Mouse (Mus musculus) neural tube, embryonic 13.5 days (tissue): ENCODE measurements around the gene Prss53. TPM values are rescaled to one million over a fixed set of nuclear protein-coding genes. Genes with fewer than 3 reads are reported as not detected.

Source experiments
- ATAC-seq: fragments of 200-750 bp; cut with Nextera tagmentation; 2 replicates; pipeline ENCODE4 v1.8.0; 2017; ENCODE audit warnings: low read depth, mild to moderate bottlenecking, moderate TSS enrichment, moderate library complexity
- H3K27ac ChIP-seq: fragments of 300-500 bp; sonication (generic); replicated peaks from 2 replicates; pipeline ENCODE4 v1.5.1; 2015; ENCODE audit warnings: moderate library complexity, mild to moderate bottlenecking, inconsistent platforms
- H3K27me3 ChIP-seq: fragments of 300-500 bp; sonication (generic); 2 replicates; pipeline ENCODE4 v1.6.1; 2015; ENCODE audit warnings: mild to moderate bottlenecking, inconsistent platforms
- H3K36me3 ChIP-seq: fragments of 300-500 bp; sonication (generic); 2 replicates; pipeline ENCODE4 v1.6.1; 2015; ENCODE audit warnings: mild to moderate bottlenecking, inconsistent platforms
- H3K4me1 ChIP-seq: fragments of 300-500 bp; sonication (generic); replicated peaks from 2 replicates; pipeline ENCODE4 v1.6.1; 2015; ENCODE audit warnings: inconsistent platforms
- H3K4me2 ChIP-seq: fragments of 300-500 bp; sonication (generic); 2 replicates; pipeline ENCODE4 v1.6.1; 2015; ENCODE audit warnings: inconsistent platforms, mild to moderate bottlenecking, moderate library complexity
- H3K4me3 ChIP-seq: fragments of 300-500 bp; sonication (generic); 2 replicates; pipeline ENCODE4 v1.5.1; 2015; ENCODE audit warnings: mild to moderate bottlenecking, inconsistent platforms
- H3K9ac ChIP-seq: fragments of 300-500 bp; sonication (generic); 2 replicates; pipeline ENCODE4 v1.6.1; 2015; ENCODE audit warnings: moderate library complexity, mild to moderate bottlenecking, inconsistent platforms
- H3K9me3 ChIP-seq: fragments of 300-500 bp; sonication (generic); 2 replicates; pipeline ENCODE4 v1.6.1; 2016; ENCODE audit warnings: inconsistent platforms
- WGBS: fragments of 180-500 bp; shearing (Covaris S2); methylation state at CpG from one replicate; pipeline ENCODE4 v1.1.7; 2015; 5-methylcytosine and 5-hydroxymethylcytosine counted together
- polyA plus RNA-seq: library from polyadenylated mRNA; unstranded; fragments of >200 nt; fragmentation: Nextera tagmentation; extraction: Ambion mirVana; gene quantifications from 2 replicates; pipeline ENCODE4 v1.2.1, GENCODE M21; 2015

The Prss53 gene
- polyA plus RNA-seq, 1 experiment from 2014 or later: 0.87 TPM

- no peaks in the 10 kb centered on the region for H3K27me3 ChIP-seq
- 89% methylated on average over 8 of the region's 8 CpGs for WGBS
- peaks cover 45% of the 10 kb centered on the region for H3K4me1 ChIP-seq
- no peak overlapping the region for H3K4me2 ChIP-seq
- H3K36me3 ChIP-seq: peaks cover 96% of the 10 kb centered on the region
- no peak for ATAC-seq
- H3K4me3 ChIP-seq: no peak overlapping the region
- no peaks in the 10 kb centered on the region for H3K9me3 ChIP-seq
- H3K27ac ChIP-seq: no peak overlapping the region
- H3K9ac ChIP-seq: no peak overlapping the region
Observed at GRCm38 (mm10) chr7:127887191-127887590, 3.6 kb downstream of the Prss53 start.

- Histone ChIP-seq H3K27me3 (no peaks in the 10 kb centered on the region), H3K4me1 (peaks cover 51% of the 10 kb centered on the region), H3K4me3 (no peak overlapping the region), H3K36me3 (peaks cover 97% of the 10 kb centered on the region), H3K9me3 (no peaks in the 10 kb centered on the region), H3K9ac (no peak overlapping the region), H3K27ac (no peak overlapping the region), H3K4me2 (no peak overlapping the region)
- no peak for ATAC-seq
- WGBS: 94% methylated on average over 6 of the region's 6 CpGs
Observed at GRCm38 (mm10) chr7:127886551-127886950, 4.2 kb downstream of the Prss53 start.

GRCm38 (mm10) chr7:127885951-127886350, 4.8 kb downstream of the Prss53 start:
- no peak for ATAC-seq
- no peak overlapping the region for H3K27ac ChIP-seq
- no peaks in the 10 kb centered on the region for H3K27me3 ChIP-seq
- H3K4me2 ChIP-seq: no peak overlapping the region
- peaks cover 98% of the 10 kb centered on the region for H3K36me3 ChIP-seq
- 71% methylated on average over 6 of the region's 6 CpGs for WGBS
- no peak overlapping the region for H3K4me3 ChIP-seq
- H3K4me1 ChIP-seq: peaks cover 51% of the 10 kb centered on the region
- H3K9ac ChIP-seq: no peak overlapping the region
- H3K9me3 ChIP-seq: no peaks in the 10 kb centered on the region

- Histone ChIP-seq H3K27me3 (no peaks in the 10 kb centered on the region), H3K9ac (no peak overlapping the region), H3K4me2 (no peak overlapping the region), H3K27ac (no peak overlapping the region), H3K9me3 (no peaks in the 10 kb centered on the region), H3K36me3 (peaks cover 78% of the 10 kb centered on the region), H3K4me3 (no peak overlapping the region), H3K4me1 (peaks cover 50% of the 10 kb centered on the region)
- ATAC-seq: no peak
- 90% methylated on average over 12 of the region's 12 CpGs for WGBS
Observed at GRCm38 (mm10) chr7:127880431-127880830, 10.3 kb downstream of the Prss53 start.

- H3K36me3 ChIP-seq: peaks cover 66% of the 10 kb centered on the region
Observed at GRCm38 (mm10) chr7:127879301-127879700, 11.5 kb downstream of the Prss53 start.

GRCm38 (mm10) chr7:127876467-127877348, 14.1 kb downstream of the Prss53 start, which contains the start of gene Zfp668:
Zfp668 (minus strand) TSS chr7:127876828.
- H3K4me1 ChIP-seq: peaks cover 34% of the 10 kb centered on the region
- WGBS: under 1% methylated on average over 60 of the region's 60 CpGs
- H3K36me3 ChIP-seq: peaks cover 50% of the 10 kb centered on the region
- H3K9me3 ChIP-seq: no peaks in the 10 kb centered on the region
- peak within 1 kb of the TSS; percentile 86 for H3K4me2 ChIP-seq
- ATAC-seq: peak; percentile 72
- no peaks in the 10 kb centered on the region for H3K27me3 ChIP-seq
- peak within 1 kb of the TSS; percentile 100 for H3K27ac ChIP-seq
- peak within 1 kb of the TSS; percentile 97 for H3K4me3 ChIP-seq
- H3K9ac ChIP-seq: peak within 1 kb of the TSS; percentile 99

More at GRCm38 (mm10) chr7:127879301-127879700, 11.5 kb downstream of the Prss53 start:
- Histone ChIP-seq H3K27ac (no peak overlapping the region), H3K27me3 (no peaks in the 10 kb centered on the region), H3K9me3 (no peaks in the 10 kb centered on the region), H3K4me3 (no peak overlapping the region), H3K9ac (no peak overlapping the region), H3K4me2 (no peak overlapping the region), H3K4me1 (peaks cover 43% of the 10 kb centered on the region)
- ATAC-seq: no peak
- 95% methylated on average over 9 of the region's 9 CpGs for WGBS

- Histone ChIP-seq H3K36me3 (peaks cover 50% of the 10 kb centered on the region), H3K4me3 (peak within 1 kb of the TSS; percentile 97), H3K4me1 (peaks cover 34% of the 10 kb centered on the region), H3K27ac (peak within 1 kb of the TSS; percentile 100), H3K4me2 (peak within 1 kb of the TSS; percentile 86), H3K9ac (peak within 1 kb of the TSS; percentile 99), H3K27me3 (no peaks in the 10 kb centered on the region), H3K9me3 (no peaks in the 10 kb centered on the region)
- WGBS: under 1% methylated on average over 41 of the region's 41 CpGs
- ATAC-seq: peak; percentile 93
Observed at GRCm38 (mm10) chr7:127876041-127876466, 14.7 kb downstream of the Prss53 start, which contains the start of gene Zfp646. Zfp646 (plus strand) TSS chr7:127876221.

- peak overlapping the region; percentile 100 for H3K27ac ChIP-seq
- peak; percentile 94 for ATAC-seq
- peaks cover 50% of the 10 kb centered on the region for H3K36me3 ChIP-seq
- H3K9ac ChIP-seq: peak overlapping the region; percentile 99
- no peaks in the 10 kb centered on the region for H3K27me3 ChIP-seq
- peaks cover 34% of the 10 kb centered on the region for H3K4me1 ChIP-seq
- H3K4me3 ChIP-seq: peak overlapping the region; percentile 97
- H3K4me2 ChIP-seq: peak overlapping the region; percentile 86
- under 1% methylated on average over 43 of the region's 43 CpGs for WGBS
- H3K9me3 ChIP-seq: no peaks in the 10 kb centered on the region
Observed at GRCm38 (mm10) chr7:127875627-127876001, 15.2 kb downstream of the Prss53 start.

GRCm38 (mm10) chr7:127874812-127875626, 15.8 kb downstream of the Prss53 start:
- peak overlapping the region; percentile 99 for H3K9ac ChIP-seq
- H3K9me3 ChIP-seq: no peaks in the 10 kb centered on the region
- H3K27ac ChIP-seq: peak overlapping the region; percentile 100
- ATAC-seq: peak; percentile 45
- H3K27me3 ChIP-seq: no peaks in the 10 kb centered on the region
- H3K36me3 ChIP-seq: peaks cover 50% of the 10 kb centered on the region
- H3K4me2 ChIP-seq: peak overlapping the region; percentile 86
- 5% methylated on average over 20 of the region's 20 CpGs for WGBS
- peaks cover 34% of the 10 kb centered on the region for H3K4me1 ChIP-seq
- H3K4me3 ChIP-seq: peak overlapping the region; percentile 97

GRCm38 (mm10) chr7:127870136-127870821, 20.5 kb downstream of the Prss53 start:
- Histone ChIP-seq H3K4me3 (no peak overlapping the region), H3K36me3 (peaks cover 60% of the 10 kb centered on the region), H3K4me1 (peaks cover 33% of the 10 kb centered on the region), H3K4me2 (no peak overlapping the region), H3K9ac (no peak overlapping the region), H3K9me3 (no peaks in the 10 kb centered on the region), H3K27me3 (no peaks in the 10 kb centered on the region), H3K27ac (no peak overlapping the region)
- no peak for ATAC-seq
- WGBS: 86% methylated on average over 5 of the region's 5 CpGs

GRCm38 (mm10) chr7:127869149-127869810, 21.5 kb downstream of the Prss53 start:
- ATAC-seq: no peak
- Histone ChIP-seq H3K4me3 (no peak overlapping the region), H3K36me3 (peaks cover 67% of the 10 kb centered on the region), H3K9ac (no peak overlapping the region), H3K9me3 (no peaks in the 10 kb centered on the region), H3K27me3 (no peaks in the 10 kb centered on the region), H3K27ac (peak overlapping the region; percentile 64), H3K4me1 (peaks cover 29% of the 10 kb centered on the region), H3K4me2 (no peak overlapping the region)
- WGBS: 73% methylated on average over 3 of the region's 3 CpGs
